Mouse (Mus musculus) layer of hippocampus, postnatal 25 days (tissue): Measurements from ENCODE around the gene Slc16a5. TPM values are rescaled to one million over a fixed set of nuclear protein-coding genes. Genes with fewer than 3 reads are reported as not detected.
"Not testable (repeated sequence)": the region's sequence is repeated elsewhere in the genome, so short reads cannot be mapped to it uniquely, and the experiment has no call there.

Experiments
- DNase-seq, 2 experiments: peaks; one replicate each; pipeline ENCODE4 v3.0.0; 2022; ENCODE audit warnings: mixed read lengths in 2 of 2, low spot score in 1 of 2; ENCODE audit errors: extremely low spot score in 1 of 2
- total RNA-seq, 2 experiments: library from RNA; stranded (reverse); gene quantifications; 2 replicates each; pipeline ENCODE4 v1.2.3; 2021

The Slc16a5 gene
- total RNA-seq, 2 experiments from 2014 or later = not detected

- no peak for DNase-seq
Observed at GRCm38 (mm10) chr11:115446906-115447305, 15.4 kb upstream of the Slc16a5 start.

- no peak for DNase-seq
Observed at GRCm38 (mm10) chr11:115447321-115447885, 14.9 kb upstream of the Slc16a5 start.

- DNase-seq = no peak
Observed at GRCm38 (mm10) chr11:115448075-115448474, 14.2 kb upstream of the Slc16a5 start.

- no peak for DNase-seq
Observed at GRCm38 (mm10) chr11:115448998-115449397, 13.3 kb upstream of the Slc16a5 start.

- no peak for DNase-seq
Observed at GRCm38 (mm10) chr11:115450176-115450575, 12.1 kb upstream of the Slc16a5 start.

- no peak for DNase-seq
Observed at GRCm38 (mm10) chr11:115451781-115452241, 10.5 kb upstream of the Slc16a5 start.

GRCm38 (mm10) chr11:115452281-115452860, 9.9 kb upstream of the Slc16a5 start:
- no peak for DNase-seq

- no peak for DNase-seq
Observed at GRCm38 (mm10) chr11:115453306-115453705, 9.0 kb upstream of the Slc16a5 start.

- DNase-seq = not testable (repeated sequence)
Observed at GRCm38 (mm10) chr11:115454822-115455221, 7.5 kb upstream of the Slc16a5 start.

- no peak for DNase-seq
Observed at GRCm38 (mm10) chr11:115455619-115456018, 6.7 kb upstream of the Slc16a5 start.

GRCm38 (mm10) chr11:115456182-115456581, 6.1 kb upstream of the Slc16a5 start:
- no peak for DNase-seq

GRCm38 (mm10) chr11:115457405-115457804, 4.9 kb upstream of the Slc16a5 start:
- no peak for DNase-seq

- no peak for DNase-seq
Observed at GRCm38 (mm10) chr11:115460976-115461375, 1.3 kb upstream of the Slc16a5 start.

- DNase-seq = no peak
Observed at GRCm38 (mm10) chr11:115461846-115462242, 430 bp upstream of the Slc16a5 start.

- no peak for DNase-seq
Observed at GRCm38 (mm10) chr11:115463397-115463796, 1.1 kb downstream of the Slc16a5 start.

GRCm38 (mm10) chr11:115464851-115465250, 2.6 kb downstream of the Slc16a5 start:
- no peak for DNase-seq

- DNase-seq = no peak
Observed at GRCm38 (mm10) chr11:115467217-115467618, 4.9 kb downstream of the Slc16a5 start.

GRCm38 (mm10) chr11:115472183-115472582, 9.9 kb downstream of the Slc16a5 start:
- no peak for DNase-seq

GRCm38 (mm10) chr11:115473626-115474275, 11.5 kb downstream of the Slc16a5 start:
- DNase-seq = peak; percentile 95 to 99

- DNase-seq = peak; percentile 75 to 81
Observed at GRCm38 (mm10) chr11:115475025-115475757, 12.9 kb downstream of the Slc16a5 start, which contains the start of gene Armc7. Armc7 (plus strand) TSS chr11:115475667.

GRCm38 (mm10) chr11:115475758-115476237, 13.5 kb downstream of the Slc16a5 start:
- DNase-seq = no peak
